Mouse (Mus musculus): Measurements from ENCODE around the gene Art1. TPM values are rescaled to one million over a fixed set of nuclear protein-coding genes. Genes with fewer than 3 reads are reported as not detected.

Art1 gene
- polyA plus RNA-seq, 1 experiment, result not detected

DNA sequence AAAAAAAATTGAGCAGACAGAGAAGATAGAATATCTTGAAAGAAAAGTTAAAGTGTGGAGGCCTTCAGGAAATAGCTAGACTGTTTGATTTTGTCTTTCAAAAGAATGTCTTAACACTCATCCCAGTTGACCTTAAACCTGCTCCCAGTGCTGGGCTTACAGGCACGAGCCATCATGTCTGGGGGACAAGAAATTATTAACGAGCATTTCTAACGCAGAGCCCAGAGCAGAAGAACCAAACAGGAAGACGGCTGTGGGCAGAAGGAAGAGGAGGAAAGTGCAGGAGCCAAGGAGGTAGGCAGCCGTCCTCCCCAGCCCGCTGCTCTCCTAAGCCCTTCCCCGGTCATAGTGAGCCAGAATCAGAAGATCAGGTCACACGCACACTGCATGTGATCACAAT lies 21.2 kb upstream of the Art1 start:
- H3K27ac ChIP-seq (ENCODE audit: insufficient read depth, low read length), result no peak overlapping the region
- H3K4me1 ChIP-seq (ENCODE audit: control insufficient read depth, insufficient read depth, low read length), result no peaks in the 10 kb centered on the region
- H3K4me3 ChIP-seq (ENCODE audit: insufficient read depth, low read length), result no peak overlapping the region
- TF ChIP-seq POLR2A (IDR thresholded peaks at IDR 0.05; ENCODE audit: extremely low read depth, insufficient read depth, low read length) (no peak), CTCF (IDR thresholded peaks at IDR 0.05; ENCODE audit: extremely low read depth, insufficient read depth, low read length) (no peak)

DNA sequence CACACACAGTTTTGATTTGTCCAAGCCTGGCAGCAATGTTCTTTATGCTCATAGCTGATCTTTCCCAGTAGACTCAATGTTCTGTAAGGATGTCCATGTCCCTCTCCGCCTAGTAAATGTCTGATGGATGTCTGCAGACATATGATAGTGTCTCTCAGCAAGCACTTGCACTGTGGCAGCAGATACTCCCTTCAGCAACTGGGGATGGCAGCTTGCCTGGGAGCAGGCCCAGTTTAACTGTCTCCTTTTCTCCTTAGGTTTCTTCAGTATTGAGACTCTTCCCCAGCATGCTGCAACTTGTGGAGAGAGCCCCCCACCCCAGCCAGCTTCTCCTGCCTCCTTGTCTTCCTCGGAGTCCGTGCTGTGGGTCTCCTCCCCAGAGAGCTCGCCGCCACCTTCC lies 19.8 kb upstream of the Art1 start:
- Histone ChIP-seq H3K4me1 (ENCODE audit: control insufficient read depth, insufficient read depth, low read length) (no peaks in the 10 kb centered on the region), H3K27ac (ENCODE audit: insufficient read depth, low read length) (no peak overlapping the region), H3K4me3 (ENCODE audit: insufficient read depth, low read length) (no peak overlapping the region)
- TF ChIP-seq CTCF (IDR thresholded peaks at IDR 0.05; ENCODE audit: extremely low read depth, insufficient read depth, low read length), result no peak
- no peak for TF ChIP-seq POLR2A (IDR thresholded peaks at IDR 0.05; ENCODE audit: extremely low read depth, insufficient read depth, low read length)

DNA sequence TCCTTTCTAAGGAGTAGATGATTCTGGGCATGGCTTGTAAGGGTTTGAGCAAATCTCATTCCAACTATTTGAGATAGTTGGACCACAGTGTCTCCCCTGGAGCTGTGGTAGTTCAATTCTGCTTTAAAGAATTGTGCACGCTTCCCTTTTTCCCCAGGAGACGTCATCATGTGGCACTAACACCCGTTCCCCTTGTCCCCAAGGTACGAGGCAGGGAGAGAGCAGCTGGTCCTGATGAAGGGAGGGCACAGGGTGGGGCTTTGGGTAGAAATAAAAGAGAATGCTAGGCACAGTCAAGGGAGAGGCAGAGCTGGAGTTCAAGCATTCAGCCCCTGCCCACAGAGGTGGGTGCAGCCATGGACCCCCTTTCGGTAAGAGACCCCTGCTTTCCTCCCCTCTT lies 18.7 kb upstream of the Art1 start, which contains the start of gene Trpc2:
Trpc2 (plus strand) TSS at position 301 of the 400 bp plus-strand sequence.
- H3K4me3 ChIP-seq (ENCODE audit: insufficient read depth, low read length), result no peak within 1 kb of the TSS
- no peaks in the 10 kb centered on the region for H3K4me1 ChIP-seq (ENCODE audit: control insufficient read depth, insufficient read depth, low read length)
- no peak for TF ChIP-seq CTCF (IDR thresholded peaks at IDR 0.05; ENCODE audit: extremely low read depth, insufficient read depth, low read length)

GRCm38 (mm10) chr7:102084041-102084696 lies 17.4 kb upstream of the Art1 start:
- Histone ChIP-seq H3K4me3 (ENCODE audit: insufficient read depth, low read length) (no peak overlapping the region), H3K27ac (ENCODE audit: insufficient read depth, low read length) (no peak overlapping the region), H3K4me1 (ENCODE audit: control insufficient read depth, insufficient read depth, low read length) (no peaks in the 10 kb centered on the region)
- TF ChIP-seq POLR2A (IDR thresholded peaks at IDR 0.05; ENCODE audit: extremely low read depth, insufficient read depth, low read length) (no peak), CTCF (IDR thresholded peaks at IDR 0.05; ENCODE audit: extremely low read depth, insufficient read depth, low read length) (no peak)

More for the DNA sequence above, 18.7 kb upstream of the Art1 start, which contains the start of gene Trpc2:
- H3K27ac ChIP-seq (ENCODE audit: insufficient read depth, low read length), result no peak within 1 kb of the TSS

DNA sequence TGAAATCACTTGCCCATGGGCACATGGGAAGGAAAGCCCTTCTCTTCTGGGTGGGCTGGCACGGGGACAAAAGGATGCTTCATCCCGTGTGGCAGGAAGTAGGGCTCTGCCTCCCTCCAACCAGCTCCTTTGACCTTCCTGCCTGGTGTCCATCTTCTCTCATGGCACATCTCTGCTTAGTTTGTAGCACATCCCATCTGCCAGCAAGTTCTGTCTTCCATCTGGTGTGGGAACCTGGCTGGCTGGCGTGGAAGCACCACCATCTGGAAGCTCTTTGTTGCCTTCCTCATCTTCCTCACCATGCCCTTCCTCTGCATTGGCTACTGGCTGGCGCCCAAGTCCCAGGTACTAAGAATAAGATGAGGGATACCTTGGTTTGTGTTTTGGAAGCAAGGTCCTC lies 14.2 kb upstream of the Art1 start:
- no peaks in the 10 kb centered on the region for H3K4me1 ChIP-seq (ENCODE audit: control insufficient read depth, insufficient read depth, low read length)
- H3K4me3 ChIP-seq (ENCODE audit: insufficient read depth, low read length), result no peak overlapping the region
- TF ChIP-seq CTCF (IDR thresholded peaks at IDR 0.05; ENCODE audit: extremely low read depth, insufficient read depth, low read length) (no peak), POLR2A (IDR thresholded peaks at IDR 0.05; ENCODE audit: extremely low read depth, insufficient read depth, low read length) (no peak)
- no peak overlapping the region for H3K27ac ChIP-seq (ENCODE audit: insufficient read depth, low read length)

DNA sequence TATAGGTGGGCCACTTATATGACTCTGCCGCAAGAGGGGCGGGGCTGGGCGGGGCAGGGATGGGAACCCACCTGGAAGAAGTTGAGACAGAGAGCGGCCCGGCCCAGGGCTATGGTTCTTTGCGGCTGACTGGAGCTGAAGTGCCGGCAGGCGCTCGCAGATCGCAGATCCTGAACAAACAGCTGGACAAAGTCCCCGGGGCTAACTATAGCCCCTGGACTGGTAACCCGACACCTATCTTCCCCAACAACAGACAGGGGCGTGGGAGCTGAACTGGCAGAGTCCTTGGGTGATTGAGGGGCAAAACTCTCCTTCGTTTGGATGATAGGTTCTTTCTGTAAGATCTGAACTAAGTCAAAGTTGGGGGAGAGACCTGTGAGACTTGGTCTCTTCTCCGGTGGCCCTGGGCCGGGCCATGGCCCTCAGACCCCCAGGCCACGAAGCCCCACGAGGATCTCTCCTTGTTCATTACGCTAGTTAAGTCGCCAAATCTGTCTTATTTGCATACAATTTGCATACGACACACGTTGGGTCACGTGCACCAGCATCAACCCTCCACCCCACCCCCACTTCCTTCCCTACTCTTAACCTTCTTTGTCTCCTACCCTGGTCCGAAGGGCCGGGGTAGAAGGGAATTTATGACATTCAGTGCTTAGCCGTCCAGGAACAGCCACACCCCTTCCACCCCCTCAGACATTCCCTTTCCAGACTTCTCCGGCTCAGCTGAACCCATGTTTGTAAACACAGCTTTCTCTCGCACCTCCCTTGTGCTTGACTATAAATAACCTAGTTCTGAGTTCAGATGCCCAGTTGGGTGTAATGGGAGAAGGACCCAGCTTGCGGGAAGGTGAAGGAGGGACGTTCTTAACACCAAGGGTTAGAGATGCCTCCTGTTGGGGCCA lies 1.5 kb upstream of the Art1 start:
- no peaks in the 10 kb centered on the region for H3K4me1 ChIP-seq (ENCODE audit: control insufficient read depth, insufficient read depth, low read length)
- H3K4me3 ChIP-seq (ENCODE audit: insufficient read depth, low read length), result no peak overlapping the region
- no peak for TF ChIP-seq POLR2A (IDR thresholded peaks at IDR 0.05; ENCODE audit: extremely low read depth, insufficient read depth, low read length)
- TF ChIP-seq CTCF (IDR thresholded peaks at IDR 0.05; ENCODE audit: extremely low read depth, insufficient read depth, low read length), result no peak

DNA sequence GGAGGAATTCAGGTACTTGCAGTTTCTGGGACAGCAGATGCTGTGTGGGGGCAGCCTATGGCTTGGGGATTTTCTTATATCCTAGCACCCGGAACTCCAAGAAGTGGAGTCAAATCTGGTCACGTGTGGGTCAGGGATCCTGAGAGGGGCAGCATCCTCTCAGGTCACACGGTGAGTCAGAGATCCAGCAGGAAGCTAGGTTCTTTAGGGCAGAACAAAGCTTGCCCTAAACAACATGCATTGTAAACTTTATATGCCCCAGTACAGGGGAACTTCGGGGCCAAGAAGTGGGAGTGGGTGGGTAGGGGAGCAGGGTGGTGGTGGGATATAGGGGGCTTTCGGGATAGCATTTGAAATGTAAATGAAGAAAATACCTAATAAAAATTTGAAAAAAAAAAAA lies 675 bp upstream of the Art1 start:
- TF ChIP-seq POLR2A (IDR thresholded peaks at IDR 0.05; ENCODE audit: extremely low read depth, insufficient read depth, low read length), result no peak
- TF ChIP-seq CTCF (IDR thresholded peaks at IDR 0.05; ENCODE audit: extremely low read depth, insufficient read depth, low read length), result no peak
- no peak overlapping the region for H3K27ac ChIP-seq (ENCODE audit: insufficient read depth, low read length)
- H3K4me3 ChIP-seq (ENCODE audit: insufficient read depth, low read length), result no peak overlapping the region
- H3K4me1 ChIP-seq (ENCODE audit: control insufficient read depth, insufficient read depth, low read length), result no peaks in the 10 kb centered on the region

More for the DNA sequence above, 1.5 kb upstream of the Art1 start:
- no peak overlapping the region for H3K27ac ChIP-seq (ENCODE audit: insufficient read depth, low read length)

GRCm38 (mm10) chr7:102102241-102102640 lies 698 bp downstream of the Art1 start:
- no peak overlapping the region for H3K4me3 ChIP-seq (ENCODE audit: insufficient read depth, low read length)
- TF ChIP-seq POLR2A (IDR thresholded peaks at IDR 0.05; ENCODE audit: extremely low read depth, insufficient read depth, low read length) (no peak), CTCF (IDR thresholded peaks at IDR 0.05; ENCODE audit: extremely low read depth, insufficient read depth, low read length) (no peak)
- H3K4me1 ChIP-seq (ENCODE audit: control insufficient read depth, insufficient read depth, low read length), result no peaks in the 10 kb centered on the region
- no peak overlapping the region for H3K27ac ChIP-seq (ENCODE audit: insufficient read depth, low read length)

GRCm38 (mm10) chr7:102102696-102103095 lies 1.2 kb downstream of the Art1 start:
- TF ChIP-seq POLR2A (IDR thresholded peaks at IDR 0.05; ENCODE audit: extremely low read depth, insufficient read depth, low read length), result no peak
- no peak for TF ChIP-seq CTCF (IDR thresholded peaks at IDR 0.05; ENCODE audit: extremely low read depth, insufficient read depth, low read length)
- no peak overlapping the region for H3K27ac ChIP-seq (ENCODE audit: insufficient read depth, low read length)
- no peak overlapping the region for H3K4me3 ChIP-seq (ENCODE audit: insufficient read depth, low read length)
- H3K4me1 ChIP-seq (ENCODE audit: control insufficient read depth, insufficient read depth, low read length), result no peaks in the 10 kb centered on the region

DNA sequence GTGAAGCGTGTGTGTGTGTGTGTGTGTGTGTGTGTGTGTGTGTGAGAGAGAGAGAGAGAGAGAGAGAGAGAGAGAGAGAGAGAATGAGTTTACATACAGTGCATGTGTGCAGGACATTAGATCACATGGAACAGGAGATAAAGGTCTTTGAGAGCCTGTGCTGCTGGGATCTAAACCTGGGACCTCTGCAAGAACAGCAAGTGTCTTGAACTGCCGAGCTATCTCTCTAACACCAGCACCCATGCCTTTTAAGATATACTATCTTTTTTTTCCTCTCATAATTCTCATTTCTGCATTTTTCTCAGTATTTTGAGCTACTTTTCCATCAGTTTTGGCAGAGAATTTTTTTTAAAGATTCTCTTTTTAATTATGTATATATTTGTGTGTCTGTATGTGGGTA lies 2.0 kb downstream of the Art1 start:
- Histone ChIP-seq H3K27ac (ENCODE audit: insufficient read depth, low read length) (no peak overlapping the region), H3K4me3 (ENCODE audit: insufficient read depth, low read length) (no peak overlapping the region), H3K4me1 (ENCODE audit: control insufficient read depth, insufficient read depth, low read length) (no peaks in the 10 kb centered on the region)
- TF ChIP-seq CTCF (IDR thresholded peaks at IDR 0.05; ENCODE audit: extremely low read depth, insufficient read depth, low read length) (no peak), POLR2A (IDR thresholded peaks at IDR 0.05; ENCODE audit: extremely low read depth, insufficient read depth, low read length) (no peak)
